Mouse (Mus musculus) kidney, adult 2 months (tissue): ENCODE data around the gene Cdk1. TPM values are rescaled to one million over a fixed set of nuclear protein-coding genes. Genes with fewer than 3 reads are reported as not detected.

ENCODE experiments used
- DNase-seq: peaks from one replicate; pipeline ENCODE4 v3.0.0; 2021
- H3K27ac ChIP-seq: fragments of 200-500 bp; 2 replicates; pipeline ENCODE4 v1.5.1; 2012; ENCODE audit warnings: low read depth, low read length, control low read depth, inconsistent platforms; ENCODE audit not compliant: insufficient read depth
- H3K27me3 ChIP-seq: fragments of 200-500 bp; replicated peaks from 2 replicates; pipeline ENCODE4 v1.6.1; 2012; ENCODE audit warnings: mild to moderate bottlenecking, moderate library complexity, low read length, inconsistent platforms; ENCODE audit not compliant: control insufficient read depth, insufficient read depth
- H3K36me3 ChIP-seq: fragments of 200-500 bp; 2 replicates; pipeline ENCODE4 v1.6.1; 2012; ENCODE audit warnings: mild to moderate bottlenecking, moderate library complexity, low read length, inconsistent platforms; ENCODE audit not compliant: control insufficient read depth, insufficient read depth
- H3K4me1 ChIP-seq: fragments of 200-500 bp; 2 replicates; pipeline ENCODE4 v1.6.1; 2011; ENCODE audit warnings: low read length; ENCODE audit not compliant: control insufficient read depth, insufficient read depth
- H3K4me3 ChIP-seq: fragments of 200-500 bp; 2 replicates; pipeline ENCODE4 v1.5.1; 2011; ENCODE audit warnings: mild to moderate bottlenecking, low read depth, low read length, control low read depth; ENCODE audit not compliant: insufficient read depth
- CTCF ChIP-seq: fragments of 200-500 bp; conservative IDR thresholded peaks from 2 replicates; pipeline ENCODE4 v1.5.1; 2011; ENCODE audit warnings: low read depth, mild to moderate bottlenecking, control low read depth, low read length, moderate library complexity, mixed read lengths; ENCODE audit not compliant: insufficient read depth, insufficient read length
- POLR2A ChIP-seq: fragments of 200-500 bp; IDR thresholded peaks from one replicate; pipeline ENCODE4 v1.6.1; 2011; ENCODE audit warnings: low read depth, low read length, control low read depth
- WGBS: fragments of 180-500 bp; shearing (Covaris S2); methylation state at CpG from one replicate; pipeline ENCODE4 v1.1.7; 2018; 5-methylcytosine and 5-hydroxymethylcytosine counted together
- polyA plus RNA-seq: library from polyadenylated mRNA; depleted of rRNA; stranded (reverse); fragments of >200 nt; gene quantifications from 2 replicates; pipeline ENCODE4 v1.2.3, GENCODE M21; 2012

Cdk1 gene
- polyA plus RNA-seq, 1 experiment: 2.6 TPM

DNA sequence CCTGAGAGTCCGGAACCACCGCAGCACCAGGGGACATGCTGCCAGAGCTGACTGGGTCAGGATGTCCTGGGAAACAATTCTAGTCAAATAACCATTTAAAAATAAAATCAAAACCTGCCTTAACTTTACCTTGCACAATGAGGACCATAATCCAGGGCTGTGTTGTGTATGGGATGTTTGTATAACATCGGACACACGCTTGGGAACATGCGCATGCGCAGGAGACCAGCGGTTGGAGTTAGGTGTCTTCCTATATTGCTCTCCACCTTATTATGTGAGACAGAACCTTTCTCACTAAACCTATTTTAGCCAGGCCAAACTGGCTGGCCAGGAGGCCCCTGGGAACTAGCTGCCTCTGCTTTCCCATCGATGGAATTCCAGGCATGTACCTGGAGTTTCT is 32.4 kb upstream of the Cdk1 start:
- TF ChIP-seq POLR2A (no peak), CTCF (no peak)
- H3K27ac ChIP-seq: no peak overlapping the region
- no peaks in the 10 kb centered on the region for H3K4me1 ChIP-seq
- no peak for DNase-seq
- H3K36me3 ChIP-seq: no peaks in the 10 kb centered on the region
- 90% methylated on average over 8 of the region's 8 CpGs for WGBS
- no peak overlapping the region for H3K4me3 ChIP-seq
- no peaks in the 10 kb centered on the region for H3K27me3 ChIP-seq

DNA sequence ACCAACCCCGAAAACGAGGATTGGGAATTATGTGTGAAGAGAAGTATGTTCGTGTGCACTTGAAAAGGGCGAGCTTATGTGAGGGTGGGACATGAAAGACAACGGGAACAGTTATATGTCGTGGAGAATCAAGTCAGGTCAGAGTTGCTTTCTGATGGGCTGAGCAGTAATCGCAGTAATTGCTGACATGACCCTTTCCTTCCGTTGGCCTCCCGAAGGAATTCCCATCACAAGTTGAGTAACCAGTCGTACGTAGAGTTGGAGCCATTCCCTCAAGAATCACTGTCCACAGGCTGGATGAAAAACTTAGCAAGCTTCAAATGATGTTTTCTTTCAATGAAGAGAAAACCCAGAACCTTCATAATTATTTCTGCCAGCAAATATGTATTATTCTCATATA is 31.9 kb upstream of the Cdk1 start:
- DNase-seq: no peak
- Histone ChIP-seq H3K27me3 (no peaks in the 10 kb centered on the region), H3K27ac (no peak overlapping the region), H3K4me3 (no peak overlapping the region), H3K36me3 (no peaks in the 10 kb centered on the region), H3K4me1 (no peaks in the 10 kb centered on the region)
- 75% methylated on average over 11 of the region's 11 CpGs for WGBS
- TF ChIP-seq POLR2A: no peak
- no peak for TF ChIP-seq CTCF

DNA sequence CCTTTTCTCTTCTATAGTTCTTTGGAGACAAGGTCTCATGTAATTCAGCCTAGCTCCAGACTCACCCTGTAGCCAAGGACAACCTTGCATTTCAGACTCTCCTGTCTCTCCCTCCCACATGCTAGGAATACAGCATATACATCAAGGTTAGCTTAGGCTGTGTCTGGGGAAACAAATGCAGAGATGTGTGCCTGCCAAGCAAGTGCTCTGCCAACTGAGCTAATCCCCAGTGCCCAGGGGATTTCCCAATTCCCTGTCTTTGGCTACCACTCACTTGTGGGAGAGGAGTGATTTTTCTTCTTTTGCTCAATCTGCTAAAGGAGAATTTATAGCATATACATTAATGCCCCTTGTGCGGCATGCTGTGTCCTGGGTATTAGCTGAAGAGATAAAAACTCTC is 30.4 kb upstream of the Cdk1 start:
- Histone ChIP-seq H3K27ac (no peak overlapping the region), H3K27me3 (no peaks in the 10 kb centered on the region), H3K4me1 (no peaks in the 10 kb centered on the region), H3K4me3 (no peak overlapping the region), H3K36me3 (no peaks in the 10 kb centered on the region)
- TF ChIP-seq POLR2A: no peak
- no peak for DNase-seq
- WGBS: 82% methylated on average over 1 of the region's 1 CpGs

DNA sequence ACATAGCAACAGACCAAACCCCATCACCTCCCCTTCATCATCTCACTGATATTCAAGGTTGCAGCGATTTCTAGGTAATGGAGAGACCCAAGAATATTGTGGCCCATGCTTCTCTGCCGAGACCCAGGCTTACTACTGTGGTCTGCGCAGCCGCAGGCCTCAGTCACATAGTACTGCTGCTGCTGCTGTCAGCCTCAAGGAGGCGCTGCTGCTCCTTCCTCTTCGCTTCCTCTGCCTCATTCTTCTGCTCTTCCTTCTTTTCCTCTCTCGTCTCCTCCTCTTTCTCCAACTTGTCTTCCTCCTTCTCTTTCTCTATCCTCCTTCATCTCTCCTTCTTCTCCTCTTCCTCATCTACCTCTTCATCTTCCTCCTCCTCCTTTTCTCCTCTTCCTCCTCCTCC is 22.4 kb upstream of the Cdk1 start:
- H3K27ac ChIP-seq: no peak overlapping the region
- no peaks in the 10 kb centered on the region for H3K36me3 ChIP-seq
- no peak overlapping the region for H3K4me3 ChIP-seq
- no peaks in the 10 kb centered on the region for H3K4me1 ChIP-seq
- H3K27me3 ChIP-seq: no peaks in the 10 kb centered on the region
- no peak for TF ChIP-seq POLR2A
- TF ChIP-seq CTCF: peak; percentile 38
- 77% methylated on average over 7 of the region's 7 CpGs for WGBS
- no peak for DNase-seq

DNA sequence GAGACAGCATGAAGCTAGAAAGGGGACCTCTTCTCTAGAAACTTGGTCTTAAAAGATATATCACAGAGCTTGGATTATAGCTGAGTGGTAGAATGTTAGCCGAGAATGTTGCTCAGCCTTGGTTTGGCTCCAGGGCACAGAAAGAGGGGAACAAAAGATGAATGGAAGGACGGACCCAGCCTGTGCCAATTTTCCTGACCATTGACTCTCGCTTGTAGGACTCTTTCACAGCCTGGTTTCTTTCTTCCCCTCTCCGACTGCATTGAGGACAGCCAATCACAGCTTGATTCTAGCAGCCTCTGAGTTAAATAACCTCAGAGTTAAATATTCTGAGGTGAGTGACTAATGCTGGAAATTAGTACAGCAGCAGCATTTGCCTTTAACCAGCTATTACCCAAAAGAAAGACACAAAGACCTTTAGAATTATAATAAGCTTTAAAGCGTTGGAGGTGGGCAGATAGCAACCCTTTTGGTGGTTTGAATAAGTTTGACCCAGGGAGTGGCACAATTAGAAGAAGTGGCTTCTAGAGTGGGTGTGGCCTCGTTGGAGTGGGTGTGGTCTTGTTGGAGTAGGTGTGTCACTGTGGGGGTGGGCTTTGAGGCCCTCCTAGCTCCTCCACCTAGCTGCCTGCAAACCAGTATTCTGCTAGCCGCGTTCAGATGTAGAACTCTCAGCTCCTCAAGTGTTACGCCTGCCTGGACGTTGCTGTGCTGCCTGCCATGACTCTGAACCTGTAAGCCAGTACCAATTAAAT is 21.2 kb upstream of the Cdk1 start:
- no peaks in the 10 kb centered on the region for H3K4me1 ChIP-seq
- 75% methylated on average over 10 of the region's 10 CpGs for WGBS

DNA sequence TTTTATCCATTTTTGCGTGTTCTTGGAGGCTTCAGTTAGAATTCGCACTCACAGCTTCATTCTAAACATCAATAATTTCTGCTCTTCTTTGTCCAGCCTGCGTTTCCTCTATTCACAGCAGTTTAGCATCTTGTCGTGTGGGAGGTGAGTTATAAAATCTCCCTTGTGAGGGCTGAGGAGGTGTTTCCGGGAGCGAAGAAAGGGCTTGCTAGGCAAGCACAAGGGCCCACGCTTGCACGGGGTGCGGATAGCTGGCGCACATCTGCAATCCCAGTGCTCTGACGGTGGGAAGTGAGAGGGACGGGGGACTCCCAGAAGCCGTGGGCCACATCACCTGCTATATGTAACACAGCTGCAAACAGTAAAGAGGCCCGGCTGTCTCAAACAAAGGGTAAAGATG is 19.3 kb upstream of the Cdk1 start:
- 65% methylated on average over 14 of the region's 14 CpGs for WGBS
- H3K36me3 ChIP-seq: no peaks in the 10 kb centered on the region
- TF ChIP-seq POLR2A: no peak
- TF ChIP-seq CTCF: no peak
- no peak overlapping the region for H3K27ac ChIP-seq
- H3K27me3 ChIP-seq: no peaks in the 10 kb centered on the region
- no peak for DNase-seq
- H3K4me1 ChIP-seq: no peaks in the 10 kb centered on the region
- no peak overlapping the region for H3K4me3 ChIP-seq

More for the DNA sequence above, 21.2 kb upstream of the Cdk1 start:
- TF ChIP-seq CTCF: no peak
- no peaks in the 10 kb centered on the region for H3K36me3 ChIP-seq
- no peak overlapping the region for H3K4me3 ChIP-seq
- no peaks in the 10 kb centered on the region for H3K27me3 ChIP-seq
- DNase-seq: no peak
- H3K27ac ChIP-seq: no peak overlapping the region

DNA sequence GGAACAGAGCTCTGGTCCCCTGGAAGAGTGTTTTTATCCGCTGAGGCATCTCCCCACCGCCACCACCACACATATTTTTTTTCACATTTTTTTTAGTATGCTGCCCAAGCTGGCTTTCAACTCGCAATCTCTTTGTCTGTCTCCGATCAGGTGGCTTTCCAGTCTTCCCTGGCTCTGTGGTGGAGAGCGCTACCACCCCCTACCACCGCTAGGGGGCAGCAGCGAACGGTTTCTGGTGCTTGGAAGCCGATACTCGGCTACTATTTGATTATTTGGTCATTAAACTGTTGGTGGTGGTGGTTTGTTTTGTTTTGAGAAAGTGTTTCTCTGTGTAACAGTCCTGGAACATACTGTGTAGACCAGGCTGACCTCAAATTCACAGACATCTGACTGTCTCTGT is 18.7 kb upstream of the Cdk1 start:
- H3K27me3 ChIP-seq: no peaks in the 10 kb centered on the region
- H3K4me3 ChIP-seq: no peak overlapping the region
- peak; percentile 70 for TF ChIP-seq CTCF
- TF ChIP-seq POLR2A: no peak
- H3K4me1 ChIP-seq: no peaks in the 10 kb centered on the region
- no peaks in the 10 kb centered on the region for H3K36me3 ChIP-seq
- 24% methylated on average over 10 of the region's 10 CpGs for WGBS
- H3K27ac ChIP-seq: no peak overlapping the region
- DNase-seq: peak; percentile 29
